Comparison of ENCODE assay signal across 23 mouse cellular contexts in the genomic region with DNA sequence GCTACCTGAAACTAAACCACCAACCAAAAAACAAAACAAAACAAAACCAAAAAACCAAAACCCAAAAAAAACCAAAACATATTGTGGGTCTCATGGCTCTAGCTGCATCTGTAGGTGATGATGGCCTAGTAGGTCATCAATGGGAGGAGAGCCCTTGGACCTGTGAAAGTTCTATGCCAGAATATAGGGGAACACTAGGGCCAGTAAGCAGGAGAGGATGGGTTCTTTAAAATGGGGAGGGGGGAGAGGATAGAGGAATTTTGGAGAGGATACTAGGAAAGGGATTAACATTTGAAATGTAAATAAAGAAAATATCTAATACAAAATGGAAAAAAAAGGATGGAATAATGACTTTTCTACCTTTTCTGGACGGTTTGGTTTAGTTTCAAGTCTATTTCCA. TPM values are rescaled to one million over a fixed set of nuclear protein-coding genes. Genes with fewer than 3 reads are reported as not detected.
A peak's percentile ranks its signal among the peaks of the same experiment; 100 is the strongest.
DNase-seq lines count a peak whose midpoint lies in the region; ATAC-seq and TF ChIP-seq lines count a peak whose summit lies in the region.
"Had no signal": no experiment of that assay in that cellular context is flagged by ENCODE, and none has a peak within 500 bp of the region (broad histone marks: within the 10 kb centered on the region; RNA-seq: fewer than 3 reads in every experiment).

No protein-coding gene starts in this region.

- ATAC-seq in kidney, embryonic 16.5 days (ENCODE audit: low FRiP score, low TSS enrichment): 0 out of 2 replicates have a peak, but pooled peaks have one; percentile 31
- 0 out of 2 replicates have a peak, but pooled peaks have one; percentile 57 for ATAC-seq in midbrain, embryonic 14.5 days (ENCODE audit: low FRiP score, low TSS enrichment)
- ATAC-seq in midbrain, postnatal 0 days (ENCODE audit: low FRiP score): no peak
- ATAC-seq: activated CD4-positive, CD25-positive, alpha-beta regulatory T cell, adult 4 months; forebrain, embryonic 13.5 days; forebrain, embryonic 15.5 days; forebrain, postnatal 0 days; Patski had no signal

- no peak for TF ChIP-seq CTCF in midbrain, postnatal 0 days (IDR thresholded peaks at IDR 0.05)

- no peaks in the 10 kb centered on the region for H3K36me3 ChIP-seq in kidney, embryonic 16.5 days (ENCODE audit: insufficient read depth, low read length)
- H3K36me3 ChIP-seq in midbrain, embryonic 14.5 days (ENCODE audit: control insufficient read depth, insufficient read depth, low read length): no peaks in the 10 kb centered on the region
- no peaks in the 10 kb centered on the region for H3K36me3 ChIP-seq in midbrain, postnatal 0 days (ENCODE audit: insufficient read depth, low read length)
- H3K36me3 ChIP-seq: embryonic facial prominence, embryonic 10.5 days; embryonic facial prominence, embryonic 12.5 days; forebrain, embryonic 15.5 days; G1E had no signal

- intact Hi-C loops in heart, postnatal 10 days (cut with DNase I): no loop called here

- H3K4me2 ChIP-seq in kidney, embryonic 16.5 days (replicated peaks; ENCODE audit: low read depth, low read length): no peak overlapping the region
- H3K4me2 ChIP-seq in midbrain, embryonic 14.5 days (ENCODE audit: low read length): no peak overlapping the region
- H3K4me2 ChIP-seq in midbrain, postnatal 0 days (ENCODE audit: low read depth, low read length, poor library complexity, severe bottlenecking): no peak overlapping the region
- H3K4me2 ChIP-seq: embryonic facial prominence, embryonic 12.5 days; forebrain, embryonic 13.5 days; forebrain, embryonic 15.5 days had no signal

- H3K9ac ChIP-seq in kidney, embryonic 16.5 days (replicated peaks; ENCODE audit: low read length): no peak overlapping the region
- no peak overlapping the region for H3K9ac ChIP-seq in midbrain, embryonic 14.5 days (replicated peaks; ENCODE audit: low read length)
- no peak overlapping the region for H3K9ac ChIP-seq in midbrain, postnatal 0 days (replicated peaks; ENCODE audit: low read length, poor library complexity, severe bottlenecking)
- H3K9ac ChIP-seq: embryonic facial prominence, embryonic 12.5 days; forebrain, embryonic 13.5 days; forebrain, embryonic 15.5 days; forebrain, postnatal 0 days had no signal

- H3K27me3 ChIP-seq in kidney, embryonic 16.5 days (ENCODE audit: insufficient read depth, low read length): no peaks in the 10 kb centered on the region
- H3K27me3 ChIP-seq in midbrain, embryonic 14.5 days (ENCODE audit: control insufficient read depth, insufficient read depth, low read length): no peaks in the 10 kb centered on the region
- H3K27me3 ChIP-seq in midbrain, postnatal 0 days (ENCODE audit: insufficient read depth, low read length): no peaks in the 10 kb centered on the region
- H3K27me3 ChIP-seq: embryonic facial prominence, embryonic 12.5 days; forebrain, embryonic 13.5 days; forebrain, embryonic 15.5 days; Patski had no signal

- H3K4me3 ChIP-seq in kidney, embryonic 16.5 days (ENCODE audit: low read length): no peak overlapping the region
- no peak overlapping the region for H3K4me3 ChIP-seq in midbrain, embryonic 14.5 days (replicated peaks; ENCODE audit: low read depth, low read length)
- H3K4me3 ChIP-seq in midbrain, postnatal 0 days (ENCODE audit: low read depth, low read length): no peak overlapping the region
- H3K4me3 ChIP-seq: embryonic facial prominence, embryonic 10.5 days; embryonic facial prominence, embryonic 12.5 days; forebrain, embryonic 13.5 days; forebrain, embryonic 15.5 days had no signal

- WGBS in kidney, embryonic 16.5 days: 51% methylated on average over 1 of the region's 1 CpGs
- WGBS in midbrain, embryonic 14.5 days: 52% methylated on average over 1 of the region's 1 CpGs
- WGBS in midbrain, postnatal 0 days: 63% methylated on average over 1 of the region's 1 CpGs

- no peak for DNase-seq in kidney, postnatal 36 days
- DNase-seq in midbrain, embryonic 14.5 days: no peak
- DNase-seq in midbrain, postnatal 0 days (ENCODE audit: low spot score): no peak
- no peak for DNase-seq in heart, postnatal 10 days
- DNase-seq: adrenal gland, adult 8-10 months; adrenal gland, postnatal 14 days; adrenal gland, postnatal 36 days; cerebellum, adult 11-12 months; cerebellum, adult 2 months; cerebellum, adult 9-10 months; cerebellum, postnatal 10 days; cerebellum, postnatal 25 days; forebrain, postnatal 0 days had no signal

- H3K4me1 ChIP-seq in kidney, embryonic 16.5 days (ENCODE audit: insufficient read depth, low read length): no peaks in the 10 kb centered on the region
- H3K4me1 ChIP-seq in midbrain, embryonic 14.5 days (ENCODE audit: control insufficient read depth, insufficient read depth, low read length): no peaks in the 10 kb centered on the region
- H3K4me1 ChIP-seq in midbrain, postnatal 0 days (ENCODE audit: insufficient read depth, low read length): no peaks in the 10 kb centered on the region
- H3K4me1 ChIP-seq: embryonic facial prominence, embryonic 10.5 days; embryonic facial prominence, embryonic 12.5 days; forebrain, embryonic 13.5 days; forebrain, embryonic 15.5 days had no signal

- no peak overlapping the region for H3K27ac ChIP-seq in kidney, embryonic 16.5 days (ENCODE audit: low read length)
- H3K27ac ChIP-seq in midbrain, embryonic 14.5 days (replicated peaks; ENCODE audit: low read depth, low read length): no peak overlapping the region
- no peak overlapping the region for H3K27ac ChIP-seq in midbrain, postnatal 0 days (ENCODE audit: low read depth, low read length)
- H3K27ac ChIP-seq: embryonic facial prominence, embryonic 10.5 days; embryonic facial prominence, embryonic 12.5 days; forebrain, embryonic 13.5 days; forebrain, embryonic 15.5 days had no signal

- H3K9me3 ChIP-seq in kidney, embryonic 16.5 days (ENCODE audit: low read length): peaks cover 62% of the 10 kb centered on the region
- peaks cover 66% of the 10 kb centered on the region for H3K9me3 ChIP-seq in midbrain, embryonic 14.5 days (ENCODE audit: control insufficient read depth, low read length)
- H3K9me3 ChIP-seq in midbrain, postnatal 0 days (ENCODE audit: low read length): peaks cover 61% of the 10 kb centered on the region

RNA-seq across cellular contexts. Expression of a gene that starts 14.6 kb away (rescaled TPM):
- 0.05 and 0.09 TPM in 2 replicates for polyA plus RNA-seq in kidney, embryonic 16.5 days (2015; fragmentation: Nextera tagmentation; extraction: Ambion mirVana)
- 0.15 and 0.26 TPM in 2 replicates for polyA plus RNA-seq in midbrain, embryonic 14.5 days (2014; fragmentation: Nextera tagmentation; extraction: Ambion mirVana)
- 0.11 TPM in 1 of 2 replicates, not detected in the other for total RNA-seq in midbrain, postnatal 0 days (2014; rRNA removed)
- polyA plus RNA-seq in midbrain, postnatal 0 days (2015; fragmentation: Nextera tagmentation; extraction: Ambion mirVana): 0.10 and 0.16 TPM in 2 replicates
- 1 to 10 TPM in 1 of 2 experiments, under 1 TPM in 1; 0.60 to 1.1 TPM for total RNA-seq in heart, postnatal 10 days (2021)
- polyA plus RNA-seq: embryonic facial prominence, embryonic 14.5 days; forebrain, embryonic 11.5 days; forebrain, embryonic 15.5 days; forebrain, postnatal 0 days; G1E had no signal
